Mouse (Mus musculus) central nervous system, embryonic 18 days (tissue): ENCODE data around the gene Amigo2. TPM values are rescaled to one million over a fixed set of nuclear protein-coding genes. Genes with fewer than 3 reads are reported as not detected.

ENCODE experiments used
- polyA plus RNA-seq: library from polyadenylated mRNA; depleted of rRNA; stranded (reverse); fragments of >200 nt; gene quantifications from 2 replicates; pipeline ENCODE4 v1.2.3, GENCODE M21; 2012; rRNA removed

The Amigo2 gene
- 3.8 and 4.9 TPM in 2 replicates for polyA plus RNA-seq

DNA sequence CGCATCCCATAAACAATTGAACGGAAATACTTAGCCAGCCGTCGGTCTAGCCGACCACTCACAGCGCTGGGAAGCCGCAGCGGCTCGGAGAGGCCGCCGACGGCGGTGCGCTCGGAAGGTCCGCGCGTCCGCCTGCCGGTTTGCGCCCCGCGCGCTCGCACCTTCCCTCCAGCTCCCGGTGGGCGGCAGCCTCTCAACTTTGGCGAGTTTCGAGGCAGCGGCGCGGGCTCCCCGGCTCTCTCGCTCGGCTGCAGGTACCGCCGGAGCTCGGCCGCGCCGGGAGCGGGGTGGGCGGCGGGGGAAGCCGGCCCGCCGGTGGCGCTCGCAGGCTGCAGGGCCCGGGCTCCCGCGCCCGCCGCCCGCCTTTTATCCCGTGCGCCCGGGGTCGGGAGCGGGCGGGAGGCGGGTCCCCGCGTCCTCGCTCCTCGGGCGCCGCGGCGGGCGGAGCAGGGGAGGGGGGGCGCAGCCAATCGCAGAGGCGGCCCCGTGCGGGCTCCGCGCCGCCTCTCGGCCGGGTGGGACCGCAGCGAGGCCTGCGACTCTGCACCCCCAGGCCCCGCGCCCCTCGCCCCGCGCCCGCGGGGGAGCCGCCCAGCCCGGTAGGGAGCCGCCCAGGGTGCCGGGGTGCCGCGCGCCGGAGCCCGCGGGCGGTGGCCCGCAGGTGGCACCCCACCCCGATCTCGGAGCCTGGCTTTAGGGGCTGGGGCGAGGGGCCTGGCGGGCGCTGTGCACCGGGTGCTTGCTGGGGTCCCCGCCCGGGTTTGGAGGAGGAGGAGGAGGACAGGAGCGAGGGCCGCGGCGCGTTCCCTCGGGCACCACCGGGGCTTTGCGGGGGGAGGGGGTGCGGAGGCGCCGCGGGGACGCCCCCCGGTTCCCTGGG is at the start of gene Amigo2, which contains the start of gene Pced1b:
Amigo2 (minus strand) TSS at position 377 of the 880 bp plus-strand sequence.
Pced1b (plus strand) TSS at position 197 of the 880 bp plus-strand sequence.

Other genes with a start within 250 kb of the Amigo2 start
- 2.7 and 4.0 TPM in 2 replicates for gene Slc38a4, start 191.3 kb downstream of the Amigo2 start, polyA plus RNA-seq
- gene Pced1b, start 180 bp downstream of the Amigo2 start, polyA plus RNA-seq: 8.2 and 10.8 TPM in 2 replicates